Mouse (Mus musculus) stomach, postnatal 0 days (tissue): ENCODE data around the gene Fus.

Experiments used
- CTCF ChIP-seq: IDR thresholded peaks from 2 replicates; pipeline ENCODE4 v1.5.1; 2016; ENCODE audit warnings: antibody characterized with exemption, low read depth, mild to moderate bottlenecking, moderate library complexity
- EP300 ChIP-seq: optimal IDR thresholded peaks from 2 replicates; pipeline ENCODE3; 2016; ENCODE audit warnings: antibody characterized with exemption

- no peak for TF ChIP-seq EP300
- no peak for TF ChIP-seq CTCF
Observed at GRCm38 (mm10) chr7:127988904-127989303, 21.6 kb downstream of the Fus start.
